Mouse (Mus musculus) urinary bladder, adult 18-20 months (tissue): ENCODE measurements around the gene Gm10337.

Experiments
- DNase-seq, 2 experiments: peaks; one replicate each; pipeline ENCODE4 v3.0.0; 2022; ENCODE audit warnings: low spot score in 2 of 2, mixed read lengths in 2 of 2

Gene Gm10337

GRCm38 (mm10) chr15:102552599-102552998 is 49.1 kb downstream of the Gm10337 start:
- no peak for DNase-seq
